Mouse (Mus musculus): ENCODE results near the gene Tcf7l2.

Gene Tcf7l2

GRCm38 (mm10) chr19:55896629-55897028 lies 155.0 kb downstream of the Tcf7l2 start:
- CTCF ChIA-PET: interaction anchor here (0.6 kb wide), 1 partner anchor 16 kb away, joined by 3 read pairs; no protein-coding TSS in a partner anchor

GRCm38 (mm10) chr19:55902573-55903385 lies 161.2 kb downstream of the Tcf7l2 start:
- CTCF ChIA-PET: no interaction called here

- CTCF ChIA-PET: no interaction called here
These were observed 167.4 kb downstream of the Tcf7l2 start for GRCm38 (mm10) chr19:55909039-55909438.

GRCm38 (mm10) chr19:55911941-55912340 lies 170.3 kb downstream of the Tcf7l2 start:
- CTCF ChIA-PET: interaction anchor here (0.6 to 0.9 kb wide), 3 partner anchors 13 to 144 kb away, joined by 3 to 5 read pairs (median 3); no protein-coding TSS in a partner anchor

- CTCF ChIA-PET: no interaction called here
These were observed 171.2 kb downstream of the Tcf7l2 start for GRCm38 (mm10) chr19:55912813-55913212.

- CTCF ChIA-PET: no interaction called here
These were observed 172.0 kb downstream of the Tcf7l2 start for GRCm38 (mm10) chr19:55913585-55913984.

GRCm38 (mm10) chr19:55914614-55915211 lies 173.1 kb downstream of the Tcf7l2 start:
- CTCF ChIA-PET: interaction anchor here (0.7 kb wide), 1 partner anchor 287 kb away, joined by 7 read pairs; no protein-coding TSS in a partner anchor

- CTCF ChIA-PET: no interaction called here
These were observed 173.9 kb downstream of the Tcf7l2 start for GRCm38 (mm10) chr19:55915506-55915905.

- CTCF ChIA-PET: interaction anchor here (0.7 kb wide), 1 partner anchor 29 kb away, joined by 3 read pairs; no protein-coding TSS in a partner anchor
These were observed 174.6 kb downstream of the Tcf7l2 start for GRCm38 (mm10) chr19:55916211-55916610.

- CTCF ChIA-PET: no interaction called here
These were observed 182.3 kb downstream of the Tcf7l2 start for GRCm38 (mm10) chr19:55923789-55924426.

GRCm38 (mm10) chr19:55924800-55925199 lies 183.2 kb downstream of the Tcf7l2 start:
- CTCF ChIA-PET: interaction anchor here (0.7 kb wide), 1 partner anchor 13 kb away, joined by 5 read pairs; no protein-coding TSS in a partner anchor

GRCm38 (mm10) chr19:55925425-55925803 lies 183.8 kb downstream of the Tcf7l2 start:
- CTCF ChIA-PET: interaction anchor here (0.7 kb wide), 1 partner anchor 14 kb away, joined by 5 read pairs; no protein-coding TSS in a partner anchor

GRCm38 (mm10) chr19:55925804-55926521 lies 184.3 kb downstream of the Tcf7l2 start:
- CTCF ChIA-PET: no interaction called here

GRCm38 (mm10) chr19:55926858-55927673 lies 185.4 kb downstream of the Tcf7l2 start:
- CTCF ChIA-PET: interaction anchor here (0.7 kb wide), 1 partner anchor 1950 kb away, joined by 3 read pairs; no protein-coding TSS in a partner anchor

GRCm38 (mm10) chr19:55927674-55928061 lies 186.0 kb downstream of the Tcf7l2 start:
- CTCF ChIA-PET: no interaction called here

- CTCF ChIA-PET: no interaction called here
These were observed 187.1 kb downstream of the Tcf7l2 start for GRCm38 (mm10) chr19:55928674-55929073.

- CTCF ChIA-PET: no interaction called here
These were observed 190.0 kb downstream of the Tcf7l2 start for GRCm38 (mm10) chr19:55931642-55932041.

GRCm38 (mm10) chr19:55933947-55934729 lies 192.5 kb downstream of the Tcf7l2 start:
- CTCF ChIA-PET: no interaction called here

GRCm38 (mm10) chr19:55934730-55935003 lies 193.0 kb downstream of the Tcf7l2 start:
- CTCF ChIA-PET: no interaction called here

- CTCF ChIA-PET: no interaction called here
These were observed 195.4 kb downstream of the Tcf7l2 start for GRCm38 (mm10) chr19:55937026-55937425.
